Mouse (Mus musculus): ENCODE measurements around the gene Gpatch1. TPM values are rescaled to one million over a fixed set of nuclear protein-coding genes. Genes with fewer than 3 reads are reported as not detected.

Gpatch1 gene
- polyA plus RNA-seq (2021; fragmentation: Nextera tagmentation): 14.7 and 15.1 TPM in 2 replicates
- long read RNA-seq, experiment 1, partial matches to known transcripts: 45 of 54 reads
- long read RNA-seq, experiment 1, other reads (novel, unspliced or antisense): 6 of 54 reads
- long read RNA-seq, experiment 2, transcript Gpatch1-202 (18 exons, 2,584 nt): minor isoform, 6 of 211 reads
- long read RNA-seq, experiment 2, transcript Gpatch1-201 (20 exons, 3,065 nt): major isoform, 23 of 211 reads
- long read RNA-seq, experiment 2, partial matches to known transcripts: 163 of 211 reads
- long read RNA-seq, experiment 2, other reads (novel, unspliced or antisense): 19 of 211 reads

DNA sequence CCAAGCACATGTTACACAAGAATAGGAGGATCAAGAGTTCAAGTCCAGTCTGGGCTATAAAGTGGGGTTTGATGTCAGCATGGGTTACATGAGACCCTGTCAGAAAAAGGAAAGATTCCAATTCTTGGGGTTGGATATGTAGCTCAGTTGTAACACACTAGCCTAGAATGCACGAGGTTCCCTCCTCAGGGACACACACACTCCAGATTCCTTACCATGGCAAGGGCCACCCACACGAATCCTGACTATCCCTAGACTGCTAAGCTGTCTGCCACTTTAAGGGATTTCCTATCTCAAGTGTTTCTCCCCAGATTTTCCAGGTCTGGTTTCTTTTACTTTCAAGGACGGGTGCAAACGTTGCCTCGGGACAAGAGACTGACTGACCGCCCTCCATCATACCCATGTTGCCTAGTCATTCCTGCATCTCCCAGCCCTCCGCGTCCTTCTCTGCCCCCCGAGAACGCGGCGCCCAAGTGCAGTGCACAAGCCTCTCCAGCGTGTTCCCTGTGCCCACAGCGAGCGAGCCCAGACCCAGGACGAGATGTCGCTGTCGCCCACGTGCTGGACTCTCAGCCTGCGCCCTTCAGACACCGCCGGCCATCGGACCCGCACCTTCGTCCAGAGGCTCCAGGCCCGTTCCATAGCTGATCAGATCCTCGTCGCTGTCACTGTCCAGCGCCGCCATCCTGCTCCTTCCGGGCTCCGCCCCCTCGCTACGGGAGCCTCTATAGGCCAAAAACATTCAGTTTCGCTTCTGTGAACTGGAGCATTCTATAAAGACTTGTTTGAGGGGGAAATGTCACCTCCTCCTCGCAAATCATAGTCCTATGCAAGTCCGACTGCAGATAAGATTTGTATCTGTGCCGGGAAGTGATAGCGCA is at the start of gene Gpatch1:
TSS of gene Gpatch1 (minus strand) at position 712 of the 881 bp plus-strand sequence.

DNA sequence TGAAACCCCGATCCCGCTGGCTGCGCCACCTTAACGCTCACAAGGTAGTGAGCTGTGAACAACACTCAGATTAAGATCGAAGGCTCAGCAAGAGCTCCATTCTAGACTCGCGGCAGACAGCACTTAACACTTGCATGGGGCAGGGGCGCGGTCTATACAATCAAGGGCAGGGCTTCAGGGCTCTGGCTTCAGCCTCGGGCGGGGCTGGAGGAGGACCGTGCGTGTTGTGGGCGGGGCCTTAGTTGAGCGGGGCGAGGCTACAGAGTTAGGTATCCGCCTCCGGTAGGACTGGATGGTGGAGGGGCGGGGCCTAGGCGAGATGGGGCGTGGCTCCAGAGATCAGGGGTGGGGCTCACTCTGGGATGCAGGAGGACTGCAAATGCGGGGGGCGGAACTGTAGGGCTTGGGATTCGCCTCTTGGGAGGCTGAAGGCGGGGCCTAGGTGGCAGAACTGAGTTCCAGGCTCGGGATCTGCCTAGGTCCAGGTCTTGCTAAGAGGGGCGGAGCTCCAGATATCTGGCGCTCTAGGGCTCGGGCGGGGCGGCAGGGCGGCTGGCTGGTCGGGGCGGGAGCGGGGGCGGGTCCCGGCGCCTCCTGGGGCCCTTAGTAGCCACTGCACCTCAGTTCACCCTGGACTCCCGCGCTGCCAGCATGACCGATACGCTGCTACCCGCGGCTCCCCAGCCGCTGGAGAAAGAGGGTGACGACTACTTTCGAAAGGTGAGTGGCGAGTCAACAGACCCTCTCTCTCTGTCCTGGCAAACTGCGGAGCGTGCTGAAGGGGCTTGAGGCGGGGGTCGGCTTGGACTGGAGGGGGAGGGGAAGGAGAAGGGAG is 15.7 kb upstream of the Gpatch1 start, which contains the start of gene Rhpn2:
TSS of gene Rhpn2 (plus strand) at position 479 of the 835 bp plus-strand sequence.

Other genes with a start within 250 kb of the Gpatch1 start
- gene Cebpa, start 199.1 kb downstream of the Gpatch1 start, polyA plus RNA-seq (2021; fragmentation: Nextera tagmentation): 1.2 and 1.3 TPM in 2 replicates
- 64.8 and 70.1 TPM in 2 replicates for gene Slc7a10, start 132.1 kb downstream of the Gpatch1 start, polyA plus RNA-seq (2021; fragmentation: Nextera tagmentation)
- gene Lrp3, start 102.9 kb downstream of the Gpatch1 start, polyA plus RNA-seq (2021; fragmentation: Nextera tagmentation): 8.9 and 10.7 TPM in 2 replicates
- gene Rhpn2, start 15.7 kb upstream of the Gpatch1 start, polyA plus RNA-seq (2021; fragmentation: Nextera tagmentation): 6.8 and 7.3 TPM in 2 replicates
- gene Faap24, start 78.4 kb upstream of the Gpatch1 start, polyA plus RNA-seq (2021; fragmentation: Nextera tagmentation): 8.5 and 9.7 TPM in 2 replicates
- 6.3 and 6.9 TPM in 2 replicates for gene Cep89, start 78.6 kb upstream of the Gpatch1 start, polyA plus RNA-seq (2021; fragmentation: Nextera tagmentation)
- gene Slc7a9, start 130.4 kb upstream of the Gpatch1 start, polyA plus RNA-seq (2021; fragmentation: Nextera tagmentation): not detected in 2 replicates
- 0.33 and 0.55 TPM in 2 replicates for gene Tdrd12, start 219.3 kb upstream of the Gpatch1 start, polyA plus RNA-seq (2021; fragmentation: Nextera tagmentation)
- 202 and 203 TPM in 2 replicates for gene Nudt19, start 237.9 kb upstream of the Gpatch1 start, polyA plus RNA-seq (2021; fragmentation: Nextera tagmentation)